ENCODE assay signal across 11 mouse cellular contexts in genomic region chr5:114581486-114581885, GRCm38 (mm10). TPM values are rescaled to one million over a fixed set of nuclear protein-coding genes. Genes with fewer than 3 reads are reported as not detected.
DNase-seq lines count a peak whose midpoint lies in the region; ATAC-seq and TF ChIP-seq lines count a peak whose summit lies in the region.
"Had no signal": no experiment of that assay in that cellular context is flagged by ENCODE, and none has a peak within 500 bp of the region (broad histone marks: within the 10 kb centered on the region; RNA-seq: fewer than 3 reads in every experiment).

No protein-coding gene starts in this region.

- peak; percentile 52 for DNase-seq in gastrocnemius, adult 18-20 months (ENCODE audit: low spot score)
- no peak for DNase-seq in gastrocnemius, postnatal 4 days (ENCODE audit: low spot score in 2 of 2)
- DNase-seq in midbrain, embryonic 11.5 days (ENCODE audit: low spot score, missing footprints) = no peak
- DNase-seq in hindbrain, embryonic 10.5 days (ENCODE audit: low spot score) = no peak
- peak; percentile 77 for DNase-seq in midbrain, postnatal 0 days (ENCODE audit: low spot score)
- DNase-seq in heart, adult 8-10 months (ENCODE audit: low spot score) = no peak
- DNase-seq in layer of hippocampus, postnatal 14 days (ENCODE audit: low spot score in 2 of 2) = no peak
- DNase-seq: cerebellum, adult 2 months; embryo, embryonic 11 days had no signal

- WGBS in midbrain, embryonic 13.5 days = 69% methylated on average over 12 of the region's 12 CpGs
- WGBS in midbrain, embryonic 11.5 days = 89% methylated on average over 12 of the region's 12 CpGs
- 79% methylated on average over 12 of the region's 12 CpGs for WGBS in hindbrain, embryonic 10.5 days
- WGBS in midbrain, postnatal 0 days = 49% methylated on average over 12 of the region's 12 CpGs

- peak overlapping the region; percentile 32; the same call in 1 of the 2 replicates for H3K27ac ChIP-seq in midbrain, embryonic 13.5 days
- H3K27ac ChIP-seq in midbrain, embryonic 11.5 days (ENCODE audit: low read depth, low read length) = no peak overlapping the region
- H3K27ac ChIP-seq in hindbrain, embryonic 10.5 days = peak overlapping the region; percentile 66
- no peak overlapping the region for H3K27ac ChIP-seq in midbrain, postnatal 0 days (ENCODE audit: low read depth, low read length)
- H3K27ac ChIP-seq: liver, embryonic 15.5 days had no signal

- no peak for ATAC-seq in midbrain, embryonic 13.5 days
- ATAC-seq in midbrain, embryonic 11.5 days (ENCODE audit: low FRiP score) = no peak
- ATAC-seq in midbrain, postnatal 0 days (ENCODE audit: low FRiP score) = no peak

- H3K4me1 ChIP-seq in midbrain, embryonic 13.5 days (replicated peaks) = peaks cover 88% of the 10 kb centered on the region
- peaks cover 59% of the 10 kb centered on the region for H3K4me1 ChIP-seq in midbrain, embryonic 11.5 days (ENCODE audit: control insufficient read depth, insufficient read depth, low read length)
- H3K4me1 ChIP-seq in hindbrain, embryonic 10.5 days (replicated peaks) = peaks cover 92% of the 10 kb centered on the region
- H3K4me1 ChIP-seq in midbrain, postnatal 0 days (ENCODE audit: insufficient read depth, low read length) = peaks cover 16% of the 10 kb centered on the region

- H3K9me3 ChIP-seq in midbrain, embryonic 13.5 days = no peaks in the 10 kb centered on the region
- no peaks in the 10 kb centered on the region for H3K9me3 ChIP-seq in midbrain, embryonic 11.5 days (ENCODE audit: control insufficient read depth, low read length)
- no peaks in the 10 kb centered on the region for H3K9me3 ChIP-seq in hindbrain, embryonic 10.5 days
- H3K9me3 ChIP-seq in midbrain, postnatal 0 days (ENCODE audit: low read length) = no peaks in the 10 kb centered on the region
- H3K9me3 ChIP-seq: liver, embryonic 15.5 days had no signal

- no peak overlapping the region for H3K4me2 ChIP-seq in midbrain, embryonic 13.5 days (replicated peaks)
- H3K4me2 ChIP-seq in midbrain, embryonic 11.5 days = no peak overlapping the region
- H3K4me2 ChIP-seq in midbrain, postnatal 0 days (ENCODE audit: low read depth, low read length, poor library complexity, severe bottlenecking) = no peak overlapping the region; the same call in 1 of the 2 replicates
- H3K4me2 ChIP-seq: liver, embryonic 15.5 days had no signal

- TF ChIP-seq CTCF in midbrain, postnatal 0 days (IDR thresholded peaks at IDR 0.05) = no peak

- no peak overlapping the region for H3K4me3 ChIP-seq in midbrain, embryonic 13.5 days (replicated peaks)
- no peak overlapping the region for H3K4me3 ChIP-seq in midbrain, embryonic 11.5 days (ENCODE audit: low read depth, low read length)
- no peak overlapping the region for H3K4me3 ChIP-seq in hindbrain, embryonic 10.5 days
- no peak overlapping the region for H3K4me3 ChIP-seq in midbrain, postnatal 0 days (ENCODE audit: low read depth, low read length)
- H3K4me3 ChIP-seq: liver, embryonic 15.5 days had no signal

- no peak overlapping the region for H3K9ac ChIP-seq in midbrain, embryonic 13.5 days (replicated peaks)
- H3K9ac ChIP-seq in midbrain, embryonic 11.5 days (ENCODE audit: low read length) = no peak overlapping the region
- H3K9ac ChIP-seq in midbrain, postnatal 0 days (replicated peaks; ENCODE audit: low read length, poor library complexity, severe bottlenecking) = no peak overlapping the region
- H3K9ac ChIP-seq: liver, embryonic 15.5 days had no signal

- H3K27me3 ChIP-seq in midbrain, embryonic 13.5 days = peaks cover 17% of the 10 kb centered on the region
- no peaks in the 10 kb centered on the region for H3K27me3 ChIP-seq in midbrain, embryonic 11.5 days (ENCODE audit: control insufficient read depth, insufficient read depth, low read length)
- peaks cover 7% of the 10 kb centered on the region for H3K27me3 ChIP-seq in hindbrain, embryonic 10.5 days (ENCODE audit: insufficient read depth, poor library complexity, severe bottlenecking)
- no peaks in the 10 kb centered on the region for H3K27me3 ChIP-seq in midbrain, postnatal 0 days (ENCODE audit: insufficient read depth, low read length)
- H3K27me3 ChIP-seq: liver, embryonic 15.5 days had no signal

- H3K36me3 ChIP-seq in midbrain, embryonic 13.5 days = no peaks in the 10 kb centered on the region
- H3K36me3 ChIP-seq in midbrain, embryonic 11.5 days (ENCODE audit: control insufficient read depth, insufficient read depth, low read length) = no peaks in the 10 kb centered on the region
- peaks cover 20% of the 10 kb centered on the region for H3K36me3 ChIP-seq in hindbrain, embryonic 10.5 days
- no peaks in the 10 kb centered on the region for H3K36me3 ChIP-seq in midbrain, postnatal 0 days (ENCODE audit: insufficient read depth, low read length)
- H3K36me3 ChIP-seq: liver, embryonic 15.5 days had no signal

RNA-seq across cellular contexts. Expression of gene Fam222a, which starts 13.7 kb away (rescaled TPM):
- under 1 TPM; 0.33 to 0.66 TPM for total RNA-seq in gastrocnemius, adult 18-20 months (2021)
- 1 to 10 TPM; 2.2 to 2.5 TPM for total RNA-seq in gastrocnemius, postnatal 4 days (2021)
- 5.1 and 6.1 TPM in 2 replicates for polyA plus RNA-seq in midbrain, embryonic 13.5 days (2015; fragmentation: Nextera tagmentation; extraction: Ambion mirVana)
- 5.8 and 6.7 TPM in 2 replicates for polyA plus RNA-seq in midbrain, embryonic 11.5 days (2014; fragmentation: Nextera tagmentation; extraction: Ambion mirVana)
- 3.9 and 6.5 TPM in 2 replicates for polyA plus RNA-seq in hindbrain, embryonic 10.5 days (2016; fragmentation: Nextera tagmentation; extraction: Ambion mirVana)
- total RNA-seq in midbrain, postnatal 0 days (2014; rRNA removed) = 5.6 and 10.4 TPM in 2 replicates
- 3.5 and 4.2 TPM in 2 replicates for polyA plus RNA-seq in midbrain, postnatal 0 days (2015; fragmentation: Nextera tagmentation; extraction: Ambion mirVana)
- 1 to 10 TPM; 1.2 to 2.4 (median 1.7) TPM for total RNA-seq in heart, adult 8-10 months (2022)
- 1 to 10 TPM; 7.6 to 7.8 TPM for total RNA-seq in layer of hippocampus, postnatal 14 days (2021)

Comparison
In these comparisons a context has a peak if more than half of its experiments do, and no peak if none do; other contexts are left out.
1. DNase-seq: peak in gastrocnemius, adult 18-20 months (single experiment) and midbrain, postnatal 0 days (single experiment); none in gastrocnemius, postnatal 4 days (0 of 2), midbrain, embryonic 11.5 days (single experiment), hindbrain, embryonic 10.5 days (single experiment), heart, adult 8-10 months (single experiment) and layer of hippocampus, postnatal 14 days (0 of 2).
2. H3K27ac ChIP-seq: peak in midbrain, embryonic 13.5 days (single experiment) and hindbrain, embryonic 10.5 days (single experiment); none in midbrain, embryonic 11.5 days (single experiment) and midbrain, postnatal 0 days (single experiment).